Mouse (Mus musculus) brain, embryonic 14.5 days (tissue): ENCODE results near the gene Olfr263.

Experiments used
- CTCF ChIP-seq: fragments of 200-500 bp; IDR thresholded peaks from 2 replicates; pipeline ENCODE4 v1.5.1; 2012; ENCODE audit warnings: inconsistent platforms, mild to moderate bottlenecking, moderate library complexity, borderline replicate concordance; ENCODE audit not compliant: insufficient read depth, insufficient read length; ENCODE audit errors: extremely low read depth
- POLR2A ChIP-seq: fragments of 200-500 bp; IDR thresholded peaks from 2 replicates; pipeline ENCODE4 v1.6.1; 2012; ENCODE audit warnings: mild to moderate bottlenecking, inconsistent platforms, borderline replicate concordance; ENCODE audit not compliant: poor library complexity, insufficient read depth, insufficient read length, severe bottlenecking; ENCODE audit errors: extremely low read depth

GRCm38 (mm10) chr13:21185521-21185920 lies 56.1 kb downstream of the Olfr263 start:
- no peak for TF ChIP-seq CTCF
- no peak for TF ChIP-seq POLR2A
